ENCODE assay signal across 10 mouse cellular contexts in genomic region chr12:86931919-86932574, GRCm38 (mm10). TPM values are rescaled to one million over a fixed set of nuclear protein-coding genes. Genes with fewer than 3 reads are reported as not detected.
DNase-seq lines count a peak whose midpoint lies in the region; ATAC-seq and TF ChIP-seq lines count a peak whose summit lies in the region.
"Had no signal": no experiment of that assay in that cellular context is flagged by ENCODE, and none has a peak within 500 bp of the region (broad histone marks: within the 10 kb centered on the region; RNA-seq: fewer than 3 reads in every experiment).

No protein-coding gene starts in this region.

- no peaks in the 10 kb centered on the region for H3K36me3 ChIP-seq in forebrain, embryonic 10.5 days (replicated peaks)
- H3K36me3 ChIP-seq in forebrain, embryonic 11.5 days (ENCODE audit: control insufficient read depth, insufficient read depth, low read length) = no peaks in the 10 kb centered on the region
- no peaks in the 10 kb centered on the region for H3K36me3 ChIP-seq in hindbrain, embryonic 12.5 days

- ATAC-seq in forebrain, embryonic 11.5 days (replicated peaks; ENCODE audit: low FRiP score) = no peak
- no peak for ATAC-seq in hindbrain, embryonic 12.5 days (ENCODE audit: low FRiP score)

- no peak for DNase-seq in forebrain, embryonic 10.5 days (ENCODE audit: extremely low spot score, low spot score)
- DNase-seq in forebrain, embryonic 11.5 days (ENCODE audit: low spot score) = no peak
- DNase-seq in ES-CJ7 (ENCODE audit: low read depth, low spot score) = peak; percentile 78
- DNase-seq in gastrocnemius, adult 8-10 months (ENCODE audit: low spot score in 2 of 2) = peak; percentile 79 to 83
- peak; percentile 75 for DNase-seq in lung, adult 2 months
- no peak for DNase-seq in layer of hippocampus, postnatal 10 days (ENCODE audit: low spot score in 2 of 2)
- DNase-seq in right cerebral cortex, postnatal 10 days (ENCODE audit: low spot score in 2 of 2) = no peak

- H3K27ac ChIP-seq in forebrain, embryonic 10.5 days = peak overlapping the region; percentile 66
- no peak overlapping the region for H3K27ac ChIP-seq in forebrain, embryonic 11.5 days (ENCODE audit: low read depth, low read length)
- no peak overlapping the region for H3K27ac ChIP-seq in hindbrain, embryonic 12.5 days

- no peak overlapping the region for H3K4me3 ChIP-seq in forebrain, embryonic 10.5 days
- no peak overlapping the region for H3K4me3 ChIP-seq in forebrain, embryonic 11.5 days (ENCODE audit: low read depth, low read length)
- no peak overlapping the region for H3K4me3 ChIP-seq in lung, adult 2 months (replicated peaks; ENCODE audit: extremely low read depth, low read depth, low read length)
- no peak overlapping the region for H3K4me3 ChIP-seq in hindbrain, embryonic 12.5 days

- H3K27me3 ChIP-seq in forebrain, embryonic 10.5 days (ENCODE audit: poor library complexity, severe bottlenecking) = no peaks in the 10 kb centered on the region
- no peaks in the 10 kb centered on the region for H3K27me3 ChIP-seq in forebrain, embryonic 11.5 days (ENCODE audit: control insufficient read depth, insufficient read depth, low read length)
- no peaks in the 10 kb centered on the region for H3K27me3 ChIP-seq in hindbrain, embryonic 12.5 days

- H3K9ac ChIP-seq in forebrain, embryonic 11.5 days (ENCODE audit: low read length) = no peak overlapping the region; the same call in 1 of the 2 replicates
- no peak overlapping the region; the same call in 1 of the 2 replicates for H3K9ac ChIP-seq in hindbrain, embryonic 12.5 days

- peaks cover 11% of the 10 kb centered on the region; the same call in 1 of the 2 replicates for H3K9me3 ChIP-seq in forebrain, embryonic 10.5 days
- no peaks in the 10 kb centered on the region; the same call in 1 of the 2 replicates for H3K9me3 ChIP-seq in forebrain, embryonic 11.5 days (ENCODE audit: control insufficient read depth, low read length)
- H3K9me3 ChIP-seq in hindbrain, embryonic 12.5 days (replicated peaks) = peaks cover 9% of the 10 kb centered on the region

- TF ChIP-seq CTCF in lung, adult 2 months (IDR thresholded peaks at IDR 0.05; ENCODE audit: insufficient read depth, low read length) = no peak

- peak; percentile 32; the same call in 1 of the 2 replicates for TF ChIP-seq POLR2A in lung, adult 2 months (IDR thresholded peaks at IDR 0.05; ENCODE audit: borderline replicate concordance, extremely low read depth, low read depth, low read length)

- H3K4me2 ChIP-seq in forebrain, embryonic 11.5 days (ENCODE audit: low read depth, low read length, severe bottlenecking) = no peak overlapping the region
- H3K4me2 ChIP-seq in hindbrain, embryonic 12.5 days (replicated peaks) = no peak overlapping the region

- H3K4me1 ChIP-seq in forebrain, embryonic 10.5 days = peaks cover 21% of the 10 kb centered on the region
- H3K4me1 ChIP-seq in forebrain, embryonic 11.5 days (replicated peaks; ENCODE audit: control insufficient read depth, insufficient read depth, low read length) = peaks cover 9% of the 10 kb centered on the region
- peaks cover 29% of the 10 kb centered on the region for H3K4me1 ChIP-seq in lung, adult 2 months (ENCODE audit: control insufficient read depth, insufficient read depth, low read length)
- peaks cover 13% of the 10 kb centered on the region for H3K4me1 ChIP-seq in hindbrain, embryonic 12.5 days

- 9% methylated on average over 7 of the region's 7 CpGs for WGBS in forebrain, embryonic 10.5 days
- WGBS in forebrain, embryonic 11.5 days = 12% methylated on average over 7 of the region's 7 CpGs
- WGBS in lung, adult 2 months = 12% methylated on average over 7 of the region's 7 CpGs
- WGBS in hindbrain, embryonic 12.5 days = 6% methylated on average over 7 of the region's 7 CpGs

RNA-seq across cellular contexts. Expression of gene Cipc, which starts 14.8 kb away (rescaled TPM):
- 39.1 and 40.4 TPM in 2 replicates for polyA plus RNA-seq in forebrain, embryonic 10.5 days (2016; fragmentation: Nextera tagmentation; extraction: Ambion mirVana)
- 46.5 and 48.7 TPM in 2 replicates for polyA plus RNA-seq in forebrain, embryonic 11.5 days (2014; fragmentation: Nextera tagmentation; extraction: Ambion mirVana)
- 10 to 100 TPM; 34.5 to 38.7 (median 37.1) TPM for total RNA-seq in gastrocnemius, adult 8-10 months (2022)
- 27.2 and 33.9 TPM in 2 replicates for polyA plus RNA-seq in lung, adult 2 months (2012; rRNA removed)
- total RNA-seq in layer of hippocampus, postnatal 10 days (2021) = 10 to 100 TPM; 55.2 to 58.1 TPM
- 41.1 and 46.9 TPM in 2 replicates for polyA plus RNA-seq in hindbrain, embryonic 12.5 days (2016; fragmentation: Nextera tagmentation; extraction: Ambion mirVana)

RNA-seq across cellular contexts. Expression of gene Irf2bpl, which starts 47.4 kb away (rescaled TPM):
- 20.5 and 22.6 TPM in 2 replicates for polyA plus RNA-seq in forebrain, embryonic 10.5 days (2016; fragmentation: Nextera tagmentation; extraction: Ambion mirVana)
- polyA plus RNA-seq in forebrain, embryonic 11.5 days (2014; fragmentation: Nextera tagmentation; extraction: Ambion mirVana) = 40.3 and 42.7 TPM in 2 replicates
- 10 to 100 TPM; 21.3 to 27.0 (median 22.9) TPM for total RNA-seq in gastrocnemius, adult 8-10 months (2022)
- 50.0 and 79.4 TPM in 2 replicates for polyA plus RNA-seq in lung, adult 2 months (2012; rRNA removed)
- total RNA-seq in layer of hippocampus, postnatal 10 days (2021) = 10 to 100 TPM; 77.9 to 81.5 TPM
- 75.9 and 86.3 TPM in 2 replicates for polyA plus RNA-seq in hindbrain, embryonic 12.5 days (2016; fragmentation: Nextera tagmentation; extraction: Ambion mirVana)

RNA-seq across cellular contexts. Expression of gene Zdhhc22, which starts 58.2 kb away (rescaled TPM):
- 0.07 TPM in 1 of 2 replicates, not detected in the other for polyA plus RNA-seq in forebrain, embryonic 10.5 days (2016; fragmentation: Nextera tagmentation; extraction: Ambion mirVana)
- 0.15 and 0.17 TPM in 2 replicates for polyA plus RNA-seq in forebrain, embryonic 11.5 days (2014; fragmentation: Nextera tagmentation; extraction: Ambion mirVana)
- total RNA-seq in gastrocnemius, adult 8-10 months (2022) = not detected
- polyA plus RNA-seq in lung, adult 2 months (2012; rRNA removed) = 0.03 TPM in 1 of 2 replicates, not detected in the other
- total RNA-seq in layer of hippocampus, postnatal 10 days (2021) = 10 to 100 TPM; 14.0 to 16.8 TPM
- polyA plus RNA-seq in hindbrain, embryonic 12.5 days (2016; fragmentation: Nextera tagmentation; extraction: Ambion mirVana) = 2.9 and 3.7 TPM in 2 replicates
- total RNA-seq: common myeloid progenitor, adult 5-6 weeks had no signal
- polyA plus RNA-seq: C2C12 had no signal

Comparison
In these comparisons a context has a peak if more than half of its experiments do, and no peak if none do; other contexts are left out.
1. DNase-seq: peak in ES-CJ7 (single experiment), gastrocnemius, adult 8-10 months (2 of 2) and lung, adult 2 months (single experiment); none in forebrain, embryonic 10.5 days (single experiment), forebrain, embryonic 11.5 days (single experiment), layer of hippocampus, postnatal 10 days (0 of 2) and right cerebral cortex, postnatal 10 days (0 of 2).